Mouse (Mus musculus) small intestine, adult 2 months (tissue): ENCODE data around the gene Rxfp2. TPM values are rescaled to one million over a fixed set of nuclear protein-coding genes. Genes with fewer than 3 reads are reported as not detected.

Source experiments
- H3K27ac ChIP-seq: fragments of 200-500 bp; 2 replicates; pipeline ENCODE4 v1.5.1; 2012; ENCODE audit warnings: low read depth, low read length, control low read depth, inconsistent platforms; ENCODE audit not compliant: insufficient read depth
- H3K27me3 ChIP-seq: fragments of 200-500 bp; 2 replicates; pipeline ENCODE4 v1.6.1; 2012; ENCODE audit warnings: mild to moderate bottlenecking, moderate library complexity, low read length, inconsistent platforms; ENCODE audit not compliant: control insufficient read depth, insufficient read depth
- H3K36me3 ChIP-seq: fragments of 200-500 bp; 2 replicates; pipeline ENCODE4 v1.6.1; 2012; ENCODE audit warnings: mild to moderate bottlenecking, low read length, control low read depth, inconsistent platforms; ENCODE audit not compliant: control insufficient read depth, insufficient read depth
- H3K4me1 ChIP-seq: fragments of 200-500 bp; 2 replicates; pipeline ENCODE4 v1.6.1; 2012; ENCODE audit warnings: low read length, inconsistent platforms, mixed read lengths; ENCODE audit not compliant: control insufficient read depth, insufficient read depth, insufficient read length
- H3K4me3 ChIP-seq: fragments of 200-500 bp; 2 replicates; pipeline ENCODE4 v1.5.1; 2012; ENCODE audit warnings: low read depth, mild to moderate bottlenecking, control low read depth, inconsistent platforms, low read length, moderate library complexity
- CTCF ChIP-seq: fragments of 200-500 bp; IDR thresholded peaks from 2 replicates; pipeline ENCODE4 v1.5.1; 2012; ENCODE audit warnings: low read depth, mild to moderate bottlenecking, control low read depth, inconsistent platforms, low read length, moderate library complexity, mixed read lengths; ENCODE audit not compliant: insufficient replicate concordance, insufficient read length; ENCODE audit errors: extremely low read depth
- POLR2A ChIP-seq: fragments of 200-500 bp; IDR thresholded peaks from 2 replicates; pipeline ENCODE4 v1.6.1; 2012; ENCODE audit warnings: low read depth, mild to moderate bottlenecking, control low read depth, inconsistent platforms, low read length, moderate library complexity
- WGBS: fragments of 180-500 bp; shearing (Covaris S2); methylation state at CpG from one replicate; pipeline ENCODE4 v1.1.7; 2018; 5-methylcytosine and 5-hydroxymethylcytosine counted together
- polyA plus RNA-seq: library from polyadenylated mRNA; depleted of rRNA; stranded (reverse); fragments of >200 nt; gene quantifications from 2 replicates; pipeline ENCODE4 v1.2.3, GENCODE M21; 2012

The Rxfp2 gene
- polyA plus RNA-seq, 1 experiment, result not detected

- TF ChIP-seq POLR2A, result no peak
- no peak for TF ChIP-seq CTCF
- no peaks in the 10 kb centered on the region for H3K36me3 ChIP-seq
- H3K27ac ChIP-seq, result no peak overlapping the region
- no peak overlapping the region for H3K4me3 ChIP-seq
- no peaks in the 10 kb centered on the region for H3K27me3 ChIP-seq
- 32% methylated on average over 12 of the region's 12 CpGs for WGBS
- H3K4me1 ChIP-seq, result no peaks in the 10 kb centered on the region
Observed at GRCm38 (mm10) chr5:150079866-150080797, 61.7 kb downstream of the Rxfp2 start.

GRCm38 (mm10) chr5:150082696-150083095 lies 64.2 kb downstream of the Rxfp2 start:
- Histone ChIP-seq H3K27me3 (no peaks in the 10 kb centered on the region), H3K36me3 (no peaks in the 10 kb centered on the region), H3K27ac (no peak overlapping the region), H3K4me3 (no peak overlapping the region), H3K4me1 (no peaks in the 10 kb centered on the region)
- TF ChIP-seq CTCF, result no peak
- no peak for TF ChIP-seq POLR2A
- WGBS, result 62% methylated on average over 14 of the region's 14 CpGs

GRCm38 (mm10) chr5:150083190-150083589 lies 64.7 kb downstream of the Rxfp2 start:
- H3K27ac ChIP-seq, result no peak overlapping the region
- TF ChIP-seq CTCF (no peak), POLR2A (no peak)
- WGBS, result 23% methylated on average over 5 of the region's 5 CpGs
- H3K4me3 ChIP-seq, result no peak overlapping the region
- H3K36me3 ChIP-seq, result no peaks in the 10 kb centered on the region
- H3K27me3 ChIP-seq, result no peaks in the 10 kb centered on the region
- no peaks in the 10 kb centered on the region for H3K4me1 ChIP-seq

- no peaks in the 10 kb centered on the region for H3K4me1 ChIP-seq
- no peak overlapping the region for H3K27ac ChIP-seq
- WGBS, result 8% methylated on average over 6 of the region's 6 CpGs
- H3K36me3 ChIP-seq, result no peaks in the 10 kb centered on the region
- no peaks in the 10 kb centered on the region for H3K27me3 ChIP-seq
- no peak overlapping the region for H3K4me3 ChIP-seq
- peak; percentile 85; the same call in 1 of the 2 replicates for TF ChIP-seq CTCF
- TF ChIP-seq POLR2A, result no peak
Observed at GRCm38 (mm10) chr5:150097620-150098019, 79.1 kb downstream of the Rxfp2 start.

GRCm38 (mm10) chr5:150098754-150099153 lies 80.3 kb downstream of the Rxfp2 start:
- no peak overlapping the region for H3K4me3 ChIP-seq
- H3K4me1 ChIP-seq, result no peaks in the 10 kb centered on the region
- WGBS, result 92% methylated on average over 12 of the region's 12 CpGs
- no peak overlapping the region for H3K27ac ChIP-seq
- no peaks in the 10 kb centered on the region for H3K36me3 ChIP-seq
- no peaks in the 10 kb centered on the region for H3K27me3 ChIP-seq
- TF ChIP-seq CTCF (no peak), POLR2A (no peak)

GRCm38 (mm10) chr5:150101789-150102188 lies 83.3 kb downstream of the Rxfp2 start:
- no peaks in the 10 kb centered on the region for H3K36me3 ChIP-seq
- H3K27ac ChIP-seq, result no peak overlapping the region
- H3K4me3 ChIP-seq, result no peak overlapping the region
- no peaks in the 10 kb centered on the region for H3K27me3 ChIP-seq
- no peaks in the 10 kb centered on the region for H3K4me1 ChIP-seq
- TF ChIP-seq CTCF (no peak), POLR2A (no peak)
- 81% methylated on average over 11 of the region's 11 CpGs for WGBS

GRCm38 (mm10) chr5:150106358-150106757 lies 87.9 kb downstream of the Rxfp2 start:
- Histone ChIP-seq H3K36me3 (no peaks in the 10 kb centered on the region), H3K4me1 (no peaks in the 10 kb centered on the region), H3K4me3 (no peak overlapping the region), H3K27me3 (no peaks in the 10 kb centered on the region), H3K27ac (no peak overlapping the region)
- WGBS, result 82% methylated on average over 7 of the region's 7 CpGs
- no peak for TF ChIP-seq CTCF
- no peak for TF ChIP-seq POLR2A
